In the genomic region with DNA sequence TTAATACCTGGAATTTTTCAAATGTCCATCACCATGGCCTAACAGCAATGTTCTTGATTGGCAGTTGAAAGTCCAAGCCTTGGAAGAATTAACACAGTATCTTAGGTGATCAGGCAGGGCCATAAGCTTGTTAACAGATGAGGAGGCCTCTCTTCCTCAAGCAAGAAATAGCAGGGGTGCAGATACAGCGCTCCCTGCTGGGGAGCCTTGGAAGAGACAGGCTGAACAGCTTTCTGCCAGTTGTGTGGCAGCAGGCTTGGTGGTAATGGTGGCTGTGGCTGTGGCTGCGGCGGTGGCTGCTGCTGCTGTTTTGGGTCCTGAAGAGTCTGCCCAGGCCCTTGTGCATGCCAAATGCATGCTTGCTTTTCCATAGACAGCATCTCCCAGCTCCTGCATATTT, we compare ENCODE assay signal across 8 mouse cellular contexts.
A peak's percentile ranks its signal among the peaks of the same experiment; 100 is the strongest.
DNase-seq lines count a peak whose midpoint lies in the region; ATAC-seq and TF ChIP-seq lines count a peak whose summit lies in the region.

No protein-coding gene starts in this region.

- WGBS in heart, adult 2 months = 76% methylated on average over 3 of the region's 3 CpGs
- 85% methylated on average over 3 of the region's 3 CpGs for WGBS in heart, embryonic 12.5 days

- intact Hi-C loops in heart, adult 2 months (cut with DNase I) = loop anchor here (1.0 kb wide), 1 partner anchor 178 kb away; no protein-coding TSS in a partner anchor

- peaks cover 2% of the 10 kb centered on the region for H3K36me3 ChIP-seq in heart, adult 2 months (ENCODE audit: control insufficient read depth, insufficient read depth, low read length)
- peaks cover 67% of the 10 kb centered on the region for H3K36me3 ChIP-seq in heart, embryonic 12.5 days

- no peaks in the 10 kb centered on the region for H3K79me2 ChIP-seq in heart, adult 2 months (replicated peaks; ENCODE audit: control insufficient read depth, insufficient read depth, low read length)

- no peaks in the 10 kb centered on the region for H3K27me3 ChIP-seq in heart, adult 2 months (ENCODE audit: control insufficient read depth, insufficient read depth, low read length)
- H3K27me3 ChIP-seq in heart, embryonic 12.5 days (replicated peaks) = no peaks in the 10 kb centered on the region

- no peak overlapping the region for H3K27ac ChIP-seq in heart, adult 2 months
- no peak overlapping the region for H3K27ac ChIP-seq in heart, embryonic 12.5 days (ENCODE audit: poor library complexity, severe bottlenecking)

- H3K4me1 ChIP-seq in heart, adult 2 months (ENCODE audit: control insufficient read depth, insufficient read depth, low read length) = no peaks in the 10 kb centered on the region
- H3K4me1 ChIP-seq in heart, embryonic 12.5 days (replicated peaks) = no peaks in the 10 kb centered on the region

- peak; percentile 96 for TF ChIP-seq CTCF in heart, adult 2 months (IDR thresholded peaks at IDR 0.05)

- no peak for ATAC-seq in heart, embryonic 12.5 days (ENCODE audit: insufficient number of reproducible peaks, low FRiP score)
- peak; percentile 96 for ATAC-seq in megakaryocyte-erythroid progenitor cell, adult 5-6 weeks (replicated peaks; ENCODE audit: low FRiP score, low TSS enrichment, poor library complexity, severe bottlenecking)

- no peak overlapping the region for H3K4me2 ChIP-seq in heart, embryonic 12.5 days

- DNase-seq in heart, adult 2 months = peak; percentile 61 to 76
- DNase-seq in CD8-positive naive resting alpha-beta T cell, adult 2 months (ENCODE audit: low read depth in 2 of 2, low spot score in 2 of 2) = peak; percentile 49 to 63
- DNase-seq in brain, adult 2 months (ENCODE audit: low read depth, low spot score) = peak; percentile 62
- DNase-seq in gastrocnemius, postnatal 25 days = peak; percentile 51
- peak; percentile 70 for DNase-seq in kidney, postnatal 14 days
- peak; percentile 22 to 48 for DNase-seq in thymus, adult 18-20 months

- no peak overlapping the region for H3K9ac ChIP-seq in heart, adult 2 months (ENCODE audit: low read depth, low read length)
- H3K9ac ChIP-seq in heart, embryonic 12.5 days = no peak overlapping the region

- no peaks in the 10 kb centered on the region for H3K9me3 ChIP-seq in heart, embryonic 12.5 days (replicated peaks)

- no peak for TF ChIP-seq POLR2A in heart, adult 2 months (IDR thresholded peaks at IDR 0.05; ENCODE audit: insufficient read depth, low read depth, low read length)

- H3K4me3 ChIP-seq in heart, adult 2 months = no peak overlapping the region
- no peak overlapping the region for H3K4me3 ChIP-seq in heart, embryonic 12.5 days

- TF ChIP-seq EP300 in heart, adult 2 months (IDR thresholded peaks at IDR 0.05; ENCODE audit: insufficient read depth, low read depth, low read length) = 0 out of 2 replicates have a peak, but pooled peaks have one; percentile 46
